Mouse (Mus musculus) hindbrain, embryonic 15.5 days (tissue): Measurements from ENCODE around the gene Aurkaip1. TPM values are rescaled to one million over a fixed set of nuclear protein-coding genes. Genes with fewer than 3 reads are reported as not detected.
"Not testable (repeated sequence)": the region's sequence is repeated elsewhere in the genome, so short reads cannot be mapped to it uniquely, and the experiment has no call there.

Experiments used
- ATAC-seq: fragments of 200-750 bp; cut with Nextera tagmentation; 2 replicates; pipeline ENCODE4 v1.8.0; 2017; ENCODE audit warnings: low read depth, moderate number of reproducible peaks, moderate TSS enrichment; ENCODE audit not compliant: low FRiP score
- H3K27ac ChIP-seq: fragments of 300-500 bp; sonication (generic); replicated peaks from 2 replicates; pipeline ENCODE4 v1.5.1; 2015; ENCODE audit warnings: mild to moderate bottlenecking, inconsistent platforms
- H3K27me3 ChIP-seq: fragments of 300-500 bp; sonication (generic); 2 replicates; pipeline ENCODE4 v1.6.1; 2015; ENCODE audit warnings: control low read depth, inconsistent platforms
- H3K36me3 ChIP-seq: fragments of 300-500 bp; sonication (generic); 2 replicates; pipeline ENCODE4 v1.6.1; 2015; ENCODE audit warnings: control low read depth, inconsistent platforms
- H3K4me1 ChIP-seq: fragments of 300-500 bp; sonication (generic); replicated peaks from 2 replicates; pipeline ENCODE4 v1.6.1; 2015; ENCODE audit warnings: control low read depth, inconsistent platforms
- H3K4me2 ChIP-seq: fragments of 300-500 bp; sonication (generic); 2 replicates; pipeline ENCODE4 v1.6.1; 2015; ENCODE audit warnings: moderate library complexity, mild to moderate bottlenecking, inconsistent platforms
- H3K4me3 ChIP-seq: fragments of 300-500 bp; sonication (generic); 2 replicates; pipeline ENCODE4 v1.5.1; 2015; ENCODE audit warnings: mild to moderate bottlenecking, inconsistent platforms
- H3K9ac ChIP-seq: fragments of 300-500 bp; sonication (generic); 2 replicates; pipeline ENCODE4 v1.6.1; 2015; ENCODE audit warnings: inconsistent platforms
- H3K9me3 ChIP-seq: fragments of 300-500 bp; sonication (generic); 2 replicates; pipeline ENCODE4 v1.6.1; 2016; ENCODE audit warnings: control low read depth, inconsistent platforms
- WGBS: fragments of 180-500 bp; shearing (Covaris S2); methylation state at CpG from one replicate; pipeline ENCODE4 v1.1.7; 2015; 5-methylcytosine and 5-hydroxymethylcytosine counted together
- polyA plus RNA-seq: library from polyadenylated mRNA; unstranded; fragments of >200 nt; fragmentation: Nextera tagmentation; extraction: Ambion mirVana; gene quantifications from 2 replicates; pipeline ENCODE4 v1.2.1, GENCODE M21; 2015

The Aurkaip1 gene
- polyA plus RNA-seq = 129 TPM in 2 replicates

DNA sequence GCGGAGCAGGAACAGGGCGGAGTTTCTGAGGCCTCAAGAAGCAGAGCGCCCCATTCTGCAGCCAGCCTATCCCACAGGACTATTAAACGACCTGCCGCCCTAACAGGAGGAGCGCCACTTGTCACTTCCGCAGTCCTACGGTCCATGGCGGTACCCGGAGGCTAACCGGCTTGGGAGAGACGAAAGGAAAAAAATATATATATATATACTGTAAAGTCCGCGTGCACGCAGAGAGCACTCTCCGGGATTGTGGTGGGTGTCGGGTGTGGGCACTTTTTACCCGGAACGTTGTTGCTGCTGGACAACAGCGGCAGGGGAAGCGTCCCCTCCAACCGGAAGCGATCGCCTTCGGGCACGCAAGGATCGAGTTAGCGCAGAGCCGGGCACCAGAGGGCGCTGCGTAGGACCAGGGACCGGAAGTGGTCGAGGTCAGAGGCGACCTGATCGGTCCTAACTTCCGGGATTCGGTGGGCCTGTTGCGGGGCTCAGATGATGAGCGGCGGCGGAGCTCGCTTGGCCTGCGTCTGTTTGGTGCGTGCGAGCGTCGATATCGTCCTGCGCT lies at the start of gene Aurkaip1:
Gene Aurkaip1 (plus strand): TSS at position 68 of the 562 bp plus-strand sequence.
- WGBS = under 1% methylated on average over 49 of the region's 49 CpGs
- ATAC-seq = peak; percentile 94
- Histone ChIP-seq H3K9me3 (no peaks in the 10 kb centered on the region), H3K4me3 (peak within 1 kb of the TSS; percentile 85), H3K9ac (peak within 1 kb of the TSS; percentile 86), H3K36me3 (peaks cover 14% of the 10 kb centered on the region), H3K27ac (peak within 1 kb of the TSS; percentile 92), H3K27me3 (no peaks in the 10 kb centered on the region), H3K4me2 (peak within 1 kb of the TSS; percentile 75), H3K4me1 (peaks cover 24% of the 10 kb centered on the region)

DNA sequence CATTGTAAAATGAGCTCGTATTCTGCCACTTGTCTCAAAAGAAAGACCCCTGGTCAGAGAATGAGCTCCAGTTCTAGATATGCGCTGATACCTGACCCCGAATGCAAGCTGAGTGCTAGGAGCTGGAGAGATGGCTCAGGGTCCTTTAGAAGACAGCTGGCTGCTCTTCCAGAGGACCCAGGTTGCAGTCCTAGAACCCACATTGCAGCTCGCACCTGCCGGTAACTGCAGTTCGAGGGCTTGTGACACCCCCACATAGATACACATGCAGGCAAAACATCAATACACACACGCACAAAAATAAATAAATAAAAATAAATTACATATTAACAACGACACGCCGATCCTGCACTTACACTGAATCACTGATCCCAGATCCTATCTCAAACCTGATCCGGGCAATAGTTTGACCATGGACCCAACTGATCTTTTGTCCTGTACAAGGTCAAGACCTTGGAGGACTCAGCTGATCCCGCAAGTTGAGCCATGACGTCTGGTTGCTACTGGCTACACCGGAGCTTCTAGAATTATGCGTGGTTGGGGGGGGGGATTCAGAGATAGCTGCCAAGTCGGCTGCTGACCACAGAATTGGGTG lies 47.5 kb upstream of the Aurkaip1 start:
- Histone ChIP-seq H3K27ac (peak overlapping the region; percentile 83), H3K36me3 (no peaks in the 10 kb centered on the region), H3K27me3 (no peaks in the 10 kb centered on the region), H3K9me3 (no peaks in the 10 kb centered on the region), H3K9ac (peak overlapping the region; percentile 59), H3K4me3 (peak overlapping the region; percentile 48), H3K4me1 (peaks cover 18% of the 10 kb centered on the region), H3K4me2 (peak overlapping the region; percentile 58)
- no peak for ATAC-seq
- 36% methylated on average over 16 of the region's 16 CpGs for WGBS

DNA sequence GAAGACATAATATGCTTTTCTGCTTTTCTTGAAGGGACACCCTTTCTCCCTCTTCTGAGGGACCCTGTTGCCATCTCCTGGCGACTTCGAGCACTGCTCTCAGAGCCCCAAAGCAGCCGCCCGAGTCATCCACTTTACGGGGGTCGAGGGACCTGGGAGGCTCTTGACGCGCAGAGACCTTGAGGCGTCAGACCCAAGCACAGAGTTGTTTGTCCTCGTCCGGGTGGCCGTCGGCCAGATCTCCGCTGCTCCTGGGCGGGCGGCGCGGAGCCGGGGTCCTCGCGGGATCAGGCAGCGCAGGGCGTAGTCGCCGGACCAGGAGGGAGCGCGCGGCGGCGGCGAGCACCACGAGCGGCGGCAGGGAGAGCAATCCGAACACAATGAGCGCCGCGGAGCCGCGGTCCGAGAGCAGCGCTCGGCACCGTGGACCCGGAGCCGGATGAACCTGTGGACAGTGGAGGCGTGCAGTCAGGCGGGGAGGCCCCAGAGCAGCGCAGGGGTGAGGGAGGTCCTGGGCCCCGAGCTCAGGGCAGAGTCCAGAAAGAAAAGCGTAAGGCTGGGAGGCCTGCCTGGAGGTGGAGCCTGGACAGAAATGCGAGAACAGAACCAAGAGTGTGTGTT lies 46.9 kb upstream of the Aurkaip1 start:
- Histone ChIP-seq H3K27ac (peak overlapping the region; percentile 83), H3K9ac (peak overlapping the region; percentile 59), H3K9me3 (no peaks in the 10 kb centered on the region), H3K4me3 (peak overlapping the region; percentile 48), H3K4me1 (peaks cover 18% of the 10 kb centered on the region), H3K4me2 (peak overlapping the region; percentile 58), H3K27me3 (no peaks in the 10 kb centered on the region), H3K36me3 (no peaks in the 10 kb centered on the region)
- peak; percentile 86 for ATAC-seq
- under 1% methylated on average over 51 of the region's 52 CpGs for WGBS

DNA sequence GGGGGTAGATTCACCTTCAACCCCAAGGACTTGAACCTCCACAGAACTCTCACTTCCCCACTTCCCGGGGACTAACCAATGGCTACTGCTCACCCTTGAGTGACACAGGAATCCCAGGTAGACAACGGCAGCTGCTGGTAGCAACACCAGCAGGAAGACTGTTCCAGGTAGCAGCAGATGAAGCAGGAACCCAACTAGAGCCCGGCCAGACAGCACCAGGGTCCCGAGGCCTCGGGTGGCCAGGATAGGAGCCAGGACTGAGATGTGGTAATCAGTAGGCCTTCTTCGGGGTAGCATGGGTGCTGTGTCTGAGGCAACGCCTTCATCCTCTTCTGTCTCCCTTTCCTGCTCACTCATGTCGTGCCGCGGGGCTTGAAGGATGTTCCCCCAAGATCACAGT lies 45.8 kb upstream of the Aurkaip1 start:
- Histone ChIP-seq H3K27ac (no peak overlapping the region), H3K9ac (0 out of 2 replicates have a peak overlapping the region, but pooled peaks have one; percentile 10), H3K36me3 (no peaks in the 10 kb centered on the region), H3K4me3 (no peak overlapping the region), H3K4me2 (no peak overlapping the region), H3K4me1 (peaks cover 18% of the 10 kb centered on the region), H3K9me3 (no peaks in the 10 kb centered on the region), H3K27me3 (no peaks in the 10 kb centered on the region)
- WGBS = 87% methylated on average over 10 of the region's 10 CpGs
- ATAC-seq = no peak

DNA sequence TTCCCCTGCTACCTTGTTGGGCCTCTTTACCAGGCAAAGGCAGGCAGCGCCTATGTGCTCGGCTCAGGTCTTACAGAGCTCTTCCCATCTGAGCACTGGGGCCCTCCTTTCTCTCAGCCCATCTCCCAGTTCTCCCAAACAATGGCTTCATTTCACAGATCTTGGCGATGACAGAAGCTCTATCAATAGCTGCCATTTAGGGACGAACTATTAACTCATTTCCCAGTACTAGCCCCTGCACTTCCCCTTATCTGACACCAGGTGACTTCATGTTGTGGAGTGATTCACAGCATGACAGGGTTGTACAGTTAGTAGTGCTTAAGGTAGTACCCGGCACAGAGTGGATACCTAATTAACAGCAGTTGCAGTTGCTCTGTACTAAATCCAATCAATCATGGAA lies 45.3 kb upstream of the Aurkaip1 start, which contains the start of gene Tmem88b:
Gene Tmem88b (minus strand): TSS at position 56 of the 400 bp plus-strand sequence.
- Histone ChIP-seq H3K9me3 (no peaks in the 10 kb centered on the region), H3K4me2 (peak within 1 kb of the TSS; percentile 58), H3K27me3 (no peaks in the 10 kb centered on the region), H3K9ac (0 out of 2 replicates have a peak within 1 kb of the TSS, but pooled peaks have one; percentile 10), H3K4me3 (peak within 1 kb of the TSS; percentile 48), H3K36me3 (no peaks in the 10 kb centered on the region), H3K4me1 (peaks cover 18% of the 10 kb centered on the region), H3K27ac (no peak within 1 kb of the TSS)
- 71% methylated on average over 5 of the region's 5 CpGs for WGBS
- ATAC-seq = no peak

DNA sequence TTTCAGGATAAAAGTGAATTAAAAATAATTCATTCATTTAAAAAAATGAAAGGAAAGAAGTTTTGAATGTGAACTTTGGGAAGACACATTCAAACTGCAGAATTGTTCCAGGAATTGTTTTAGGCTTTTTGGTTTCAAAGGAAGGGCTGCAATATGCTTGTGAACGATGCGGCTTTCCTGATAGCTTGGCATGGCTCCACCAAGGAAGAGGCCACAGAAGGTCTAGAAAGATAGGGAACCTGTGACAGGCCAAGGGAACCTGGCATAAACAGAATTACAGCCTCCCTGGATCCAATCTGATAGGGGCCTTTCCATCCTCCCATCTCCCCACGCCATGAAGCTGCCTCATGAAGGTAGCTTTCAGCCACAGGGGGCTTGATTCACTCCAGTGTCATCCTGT lies 42.8 kb upstream of the Aurkaip1 start:
- WGBS = 72% methylated on average over 3 of the region's 3 CpGs
- Histone ChIP-seq H3K4me3 (no peak overlapping the region), H3K9me3 (no peaks in the 10 kb centered on the region), H3K36me3 (no peaks in the 10 kb centered on the region), H3K9ac (no peak overlapping the region), H3K4me2 (no peak overlapping the region), H3K27me3 (no peaks in the 10 kb centered on the region), H3K27ac (no peak overlapping the region), H3K4me1 (peaks cover 13% of the 10 kb centered on the region)
- ATAC-seq = no peak

DNA sequence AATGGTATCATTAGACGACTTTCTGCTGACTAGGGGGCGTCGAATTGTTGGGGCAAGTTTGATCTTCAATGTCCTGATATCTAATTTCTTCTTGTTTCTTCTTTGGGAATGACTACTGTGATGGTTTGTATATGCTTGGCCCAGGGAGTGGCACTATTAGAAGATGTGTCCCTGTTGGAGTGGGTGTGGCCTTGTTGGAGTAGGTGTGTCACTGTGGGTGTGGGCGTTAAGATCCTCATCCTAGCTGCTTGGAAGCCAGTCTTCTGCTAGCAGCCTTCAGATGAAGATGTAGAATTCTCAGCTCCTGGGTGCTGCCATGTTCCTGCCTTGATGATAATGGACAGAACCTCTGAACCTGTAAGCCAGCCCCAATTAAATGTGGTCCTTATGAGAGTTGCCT lies 42.2 kb upstream of the Aurkaip1 start:
- not testable (repeated sequence) for H3K4me1 ChIP-seq, ATAC-seq, H3K9ac ChIP-seq, H3K4me3 ChIP-seq, H3K9me3 ChIP-seq, H3K27ac ChIP-seq, H3K27me3 ChIP-seq, H3K36me3 ChIP-seq, H3K4me2 ChIP-seq
- 83% methylated on average over 4 of the region's 4 CpGs for WGBS

DNA sequence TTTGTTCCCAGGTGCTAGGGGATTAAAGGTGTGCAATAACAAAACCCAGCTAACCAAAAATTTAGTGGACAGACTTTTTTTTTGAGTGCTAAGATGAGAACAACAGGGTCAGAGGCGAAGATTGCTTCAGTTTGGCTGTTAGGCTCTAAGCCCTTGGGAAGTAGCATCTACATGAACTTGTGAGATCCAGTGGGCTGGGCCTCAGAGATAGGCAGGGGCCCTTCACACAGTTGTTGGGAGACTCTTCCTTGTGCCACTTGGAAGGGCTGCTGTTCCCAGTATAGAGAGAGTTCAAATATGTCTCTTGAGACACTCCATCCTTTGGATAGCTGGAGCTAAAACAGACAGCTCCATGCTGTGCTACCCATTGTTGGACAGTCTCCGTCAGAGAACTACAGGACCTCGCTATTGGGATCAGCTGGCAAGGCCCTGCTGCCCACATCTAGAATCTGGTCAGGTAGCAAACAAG lies 41.0 kb upstream of the Aurkaip1 start, which contains the start of gene Ankrd65:
Gene Ankrd65 (plus strand): TSS at position 419 of the 469 bp plus-strand sequence.
- Histone ChIP-seq H3K4me2 (no peak within 1 kb of the TSS), H3K4me3 (no peak within 1 kb of the TSS), H3K4me1 (peaks cover 4% of the 10 kb centered on the region; the same call in 1 of the 2 replicates), H3K9me3 (no peaks in the 10 kb centered on the region), H3K27ac (no peak within 1 kb of the TSS), H3K27me3 (no peaks in the 10 kb centered on the region), H3K9ac (no peak within 1 kb of the TSS), H3K36me3 (no peaks in the 10 kb centered on the region)
- ATAC-seq = no peak
- WGBS = 61% methylated on average over 3 of the region's 3 CpGs

DNA sequence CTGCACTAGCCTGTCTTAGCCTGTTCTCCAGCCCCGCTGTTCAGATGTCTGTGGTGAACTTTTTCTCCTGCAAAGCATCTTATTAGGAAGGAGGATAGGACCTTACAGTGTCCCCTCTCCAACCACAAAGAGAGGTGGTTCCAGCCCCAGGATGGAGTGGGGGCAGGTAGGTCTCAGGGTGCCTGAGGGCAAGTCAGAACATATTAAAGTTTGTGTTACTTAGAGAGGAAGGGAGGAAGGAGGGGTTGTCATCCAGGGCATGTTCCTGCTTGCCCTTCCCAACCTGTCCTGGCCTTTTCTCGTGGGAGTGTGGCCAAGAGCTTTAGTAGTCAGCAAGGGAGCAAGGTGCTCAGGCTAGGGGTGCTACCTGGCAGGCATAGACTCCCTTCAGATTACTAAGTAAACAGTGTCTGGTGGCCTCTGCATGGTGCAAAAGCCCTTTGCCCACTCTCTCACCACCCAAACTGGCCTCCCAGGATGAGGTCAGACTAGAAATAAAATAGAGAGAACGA lies 40.4 kb upstream of the Aurkaip1 start:
- no peaks in the 10 kb centered on the region for H3K36me3 ChIP-seq
- no peak overlapping the region for H3K9ac ChIP-seq
- H3K9me3 ChIP-seq = no peaks in the 10 kb centered on the region
- H3K27me3 ChIP-seq = no peaks in the 10 kb centered on the region
- H3K27ac ChIP-seq = no peak overlapping the region
- ATAC-seq = no peak
- H3K4me2 ChIP-seq = no peak overlapping the region
- H3K4me3 ChIP-seq = no peak overlapping the region
- 68% methylated on average over 3 of the region's 3 CpGs for WGBS
- H3K4me1 ChIP-seq = no peaks in the 10 kb centered on the region

DNA sequence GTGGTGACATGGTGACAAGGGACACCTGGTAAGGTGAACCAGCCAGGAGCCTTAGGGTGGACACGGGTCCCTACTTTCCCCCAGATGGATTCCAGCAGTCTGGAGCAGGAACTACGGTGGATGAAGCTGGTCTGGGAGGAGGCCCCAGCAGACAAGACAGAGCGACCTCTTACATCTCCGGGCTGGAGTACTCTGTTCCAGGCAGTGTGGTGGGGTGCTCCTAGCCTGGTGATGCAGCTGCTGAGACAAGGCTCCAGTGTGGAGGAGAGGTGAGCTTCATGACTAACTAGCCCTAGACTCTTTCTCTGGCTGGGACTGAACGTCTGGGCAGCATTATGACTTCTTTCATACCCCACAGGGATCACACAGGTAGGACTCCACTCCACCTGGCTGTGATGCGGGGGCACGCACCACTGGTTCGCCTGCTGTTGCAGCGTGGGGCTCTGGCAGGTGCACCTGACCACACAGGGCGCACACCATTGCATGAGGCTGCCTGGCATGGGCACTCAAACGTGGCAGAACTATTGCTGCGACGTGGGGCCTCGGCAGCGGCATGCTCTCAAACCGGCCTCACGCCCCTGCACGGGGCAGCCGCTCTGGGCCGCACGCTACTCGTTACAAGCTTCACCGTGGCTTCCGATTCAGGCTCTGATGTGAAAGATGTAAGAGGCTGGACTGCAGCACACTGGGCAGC lies 39.7 kb upstream of the Aurkaip1 start:
- ATAC-seq = no peak

DNA sequence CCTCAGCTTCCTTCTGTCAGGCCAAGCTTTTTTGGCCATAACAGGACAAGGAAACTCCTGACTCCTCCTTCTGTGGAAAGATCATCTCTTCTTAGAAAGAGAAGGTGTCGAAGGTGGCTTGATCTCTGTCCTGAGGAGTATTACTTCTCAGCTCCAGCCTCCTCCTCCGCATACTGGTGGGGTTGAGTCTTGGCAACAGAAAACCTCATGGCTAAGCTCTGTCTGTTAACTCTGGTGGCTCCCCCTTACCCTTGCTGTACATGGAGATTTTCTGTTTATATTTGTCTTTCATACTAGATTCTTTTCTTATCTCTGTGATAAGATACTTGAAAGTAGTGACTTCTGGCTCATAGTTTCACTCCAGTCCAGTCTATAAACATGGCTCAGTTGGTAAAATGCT lies 37.3 kb upstream of the Aurkaip1 start:
- no peak for ATAC-seq
- WGBS = 81% methylated on average over 2 of the region's 2 CpGs

More for the DNA sequence above, 39.7 kb upstream of the Aurkaip1 start:
- H3K27me3 ChIP-seq = no peaks in the 10 kb centered on the region
- no peaks in the 10 kb centered on the region for H3K4me1 ChIP-seq
- no peak overlapping the region for H3K9ac ChIP-seq
- 72% methylated on average over 24 of the region's 24 CpGs for WGBS
- no peaks in the 10 kb centered on the region for H3K9me3 ChIP-seq
- H3K4me2 ChIP-seq = no peak overlapping the region
- H3K4me3 ChIP-seq = no peak overlapping the region
- no peak overlapping the region for H3K27ac ChIP-seq
- no peaks in the 10 kb centered on the region for H3K36me3 ChIP-seq

More for the DNA sequence above, 37.3 kb upstream of the Aurkaip1 start:
- Histone ChIP-seq H3K4me2 (no peak overlapping the region), H3K4me3 (no peak overlapping the region), H3K4me1 (no peaks in the 10 kb centered on the region), H3K9ac (no peak overlapping the region), H3K27me3 (no peaks in the 10 kb centered on the region), H3K9me3 (no peaks in the 10 kb centered on the region), H3K36me3 (no peaks in the 10 kb centered on the region), H3K27ac (no peak overlapping the region)
